Mouse (Mus musculus) WW6 (cell line): ENCODE results near the gene Stk24.

Experiments
- DNase-seq: peaks from one replicate; pipeline ENCODE4 v3.0.0-alpha.2; 2013; ENCODE audit warnings: low read depth, low spot score

Stk24 gene

GRCm38 (mm10) chr14:121351737-121352136 lies 28.1 kb downstream of the Stk24 start:
- DNase-seq: no peak

GRCm38 (mm10) chr14:121350011-121350410 lies 29.8 kb downstream of the Stk24 start:
- no peak for DNase-seq

- no peak for DNase-seq
Observed at GRCm38 (mm10) chr14:121349291-121349690, 30.5 kb downstream of the Stk24 start.

- DNase-seq: no peak
Observed at GRCm38 (mm10) chr14:121348256-121348655, 31.6 kb downstream of the Stk24 start.

- DNase-seq: no peak
Observed at GRCm38 (mm10) chr14:121347134-121347533, 32.7 kb downstream of the Stk24 start.

GRCm38 (mm10) chr14:121346654-121347053 lies 33.2 kb downstream of the Stk24 start:
- no peak for DNase-seq

- peak; percentile 34 for DNase-seq
Observed at GRCm38 (mm10) chr14:121346053-121346452, 33.8 kb downstream of the Stk24 start.

GRCm38 (mm10) chr14:121344928-121345327 lies 34.9 kb downstream of the Stk24 start:
- DNase-seq: no peak

- DNase-seq: no peak
Observed at GRCm38 (mm10) chr14:121342885-121343284, 36.9 kb downstream of the Stk24 start.

- no peak for DNase-seq
Observed at GRCm38 (mm10) chr14:121339951-121340401, 39.8 kb downstream of the Stk24 start.

- no peak for DNase-seq
Observed at GRCm38 (mm10) chr14:121338819-121339573, 40.8 kb downstream of the Stk24 start.

GRCm38 (mm10) chr14:121330090-121330408 lies 49.8 kb downstream of the Stk24 start:
- no peak for DNase-seq

GRCm38 (mm10) chr14:121329401-121330089 lies 50.3 kb downstream of the Stk24 start:
- no peak for DNase-seq

- no peak for DNase-seq
Observed at GRCm38 (mm10) chr14:121328878-121329277, 50.9 kb downstream of the Stk24 start.

GRCm38 (mm10) chr14:121326432-121326831 lies 53.4 kb downstream of the Stk24 start:
- DNase-seq: no peak

- DNase-seq: no peak
Observed at GRCm38 (mm10) chr14:121324521-121325330, 55.1 kb downstream of the Stk24 start.

- DNase-seq: no peak
Observed at GRCm38 (mm10) chr14:121322641-121323040, 57.2 kb downstream of the Stk24 start.

GRCm38 (mm10) chr14:121322150-121322549 lies 57.7 kb downstream of the Stk24 start:
- no peak for DNase-seq

- no peak for DNase-seq
Observed at GRCm38 (mm10) chr14:121318382-121318781, 61.4 kb downstream of the Stk24 start.

- no peak for DNase-seq
Observed at GRCm38 (mm10) chr14:121317312-121317671, 62.5 kb downstream of the Stk24 start.

- DNase-seq: no peak
Observed at GRCm38 (mm10) chr14:121316631-121317311, 63.0 kb downstream of the Stk24 start.

- no peak for DNase-seq
Observed at GRCm38 (mm10) chr14:121316136-121316535, 63.7 kb downstream of the Stk24 start.
